Mouse (Mus musculus) spleen, adult 2 months (tissue): ENCODE data around the gene Prkag2.

Experiments
- CTCF ChIP-seq: fragments of 200-500 bp; IDR thresholded peaks from 2 replicates; pipeline ENCODE4 v1.5.1; 2011; ENCODE audit warnings: mild to moderate bottlenecking, inconsistent platforms; ENCODE audit not compliant: insufficient read depth, insufficient read length, insufficient replicate concordance; ENCODE audit errors: extremely low read depth
- POLR2A ChIP-seq: fragments of 200-500 bp; IDR thresholded peaks from 2 replicates; pipeline ENCODE4 v1.6.1; 2011; ENCODE audit warnings: low read depth, low read length, inconsistent platforms

DNA sequence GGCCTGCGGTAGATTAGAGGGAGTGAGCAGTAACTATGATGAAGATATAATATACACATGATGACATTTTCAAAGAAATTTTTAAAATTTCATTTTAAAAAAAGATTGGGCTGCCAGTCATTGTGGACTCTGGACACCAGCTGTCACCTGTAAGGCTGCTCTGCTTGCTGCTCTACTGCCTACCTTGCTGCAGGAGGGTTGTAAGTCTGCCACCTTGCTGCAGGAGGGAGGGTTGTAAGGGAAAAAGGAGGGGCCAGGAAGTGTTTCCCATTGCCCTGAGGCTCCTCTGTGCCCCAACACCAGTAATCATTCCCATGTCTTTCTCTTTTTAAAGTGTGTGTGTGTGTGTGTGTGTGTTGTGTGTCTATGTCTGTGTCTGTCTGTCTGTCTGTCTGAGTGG lies 22.1 kb upstream of the Prkag2 start:
- TF ChIP-seq CTCF = no peak
- no peak for TF ChIP-seq POLR2A
